Mouse (Mus musculus): ENCODE measurements at regions not wholly inside any gene's neighbourhood (a gene's known extent, or its start where the extent isn't known, plus 50 kb on each side); places are given as distances from the start of the nearest gene placed in this dataset.
A peak's percentile ranks its signal among the peaks of the same experiment; 100 is the strongest.

- DNase-seq (ENCODE audit: low spot score) = no peak
Observed at GRCm38 (mm10) chr11:114433561-114433960, 234.8 kb upstream of the Rpl38 start.

- DNase-seq (ENCODE audit: low spot score) = no peak
Observed at GRCm38 (mm10) chr11:114425447-114425846, 242.9 kb upstream of the Rpl38 start.

GRCm38 (mm10) chr11:114423322-114423721 lies 245.0 kb upstream of the Rpl38 start:
- DNase-seq (ENCODE audit: low spot score) = no peak

- DNase-seq (ENCODE audit: low spot score) = peak; percentile 20
Observed at GRCm38 (mm10) chr11:114419002-114419401, 249.3 kb upstream of the Rpl38 start.

- DNase-seq (ENCODE audit: low spot score) = no peak
Observed at GRCm38 (mm10) chr11:114416168-114416567, 252.2 kb upstream of the Rpl38 start.

GRCm38 (mm10) chr11:114404401-114404800 lies 263.9 kb upstream of the Rpl38 start:
- DNase-seq (ENCODE audit: low spot score) = no peak

GRCm38 (mm10) chr11:114402556-114403320 lies 265.6 kb upstream of the Rpl38 start:
- DNase-seq (ENCODE audit: low spot score) = no peak

GRCm38 (mm10) chr11:114400701-114401100 lies 267.6 kb upstream of the Rpl38 start:
- no peak for DNase-seq (ENCODE audit: low spot score)

- no peak for DNase-seq (ENCODE audit: low spot score)
Observed at GRCm38 (mm10) chr11:114392161-114392560, 276.2 kb upstream of the Rpl38 start.

- no peak for DNase-seq (ENCODE audit: low spot score)
Observed at GRCm38 (mm10) chr11:114391553-114391952, 276.8 kb upstream of the Rpl38 start.

- DNase-seq (ENCODE audit: low spot score) = no peak
Observed at GRCm38 (mm10) chr11:114387091-114387490, 281.2 kb upstream of the Rpl38 start.

GRCm38 (mm10) chr11:114379411-114379824 lies 288.9 kb upstream of the Rpl38 start:
- no peak for DNase-seq (ENCODE audit: low spot score)

- no peak for DNase-seq (ENCODE audit: low spot score)
Observed at GRCm38 (mm10) chr11:114375921-114376320, 292.4 kb upstream of the Rpl38 start.

GRCm38 (mm10) chr11:114370708-114371107 lies 297.6 kb upstream of the Rpl38 start:
- no peak for DNase-seq (ENCODE audit: low spot score)

GRCm38 (mm10) chr11:114367779-114368178 lies 300.5 kb upstream of the Rpl38 start:
- no peak for DNase-seq (ENCODE audit: low spot score)

- no peak for DNase-seq (ENCODE audit: low spot score)
Observed at GRCm38 (mm10) chr11:114360946-114361345, 294.1 kb upstream of the Sdk2 start.

- DNase-seq (ENCODE audit: low spot score) = no peak
Observed at GRCm38 (mm10) chr11:114360321-114360720, 293.5 kb upstream of the Sdk2 start.

- no peak for DNase-seq (ENCODE audit: low spot score)
Observed at GRCm38 (mm10) chr11:114352146-114352795, 285.4 kb upstream of the Sdk2 start.

- DNase-seq (ENCODE audit: low spot score) = no peak
Observed at GRCm38 (mm10) chr11:114336839-114337484, 270.1 kb upstream of the Sdk2 start.

GRCm38 (mm10) chr11:114335950-114336838 lies 269.3 kb upstream of the Sdk2 start:
- DNase-seq (ENCODE audit: low spot score) = no peak

- no peak for DNase-seq (ENCODE audit: low spot score)
Observed at GRCm38 (mm10) chr11:114331579-114332150, 264.8 kb upstream of the Sdk2 start.

- no peak for DNase-seq (ENCODE audit: low spot score)
Observed at GRCm38 (mm10) chr11:114330316-114330715, 263.5 kb upstream of the Sdk2 start.
